Mouse (Mus musculus) MEL (cell line): ENCODE data around the gene Pdzd2. TPM values are rescaled to one million over a fixed set of nuclear protein-coding genes. Genes with fewer than 3 reads are reported as not detected.

Experiments used
- DNase-seq: peaks from one replicate; pipeline ENCODE4 v3.0.0; 2011; ENCODE audit warnings: low read depth, low spot score
- H3K27ac ChIP-seq: 2 replicates; pipeline ENCODE4 v1.5.1; 2012; ENCODE audit warnings: low read depth, mild to moderate bottlenecking, control low read depth, low read length, moderate library complexity; ENCODE audit not compliant: control insufficient read depth
- H3K27me3 ChIP-seq, 2 experiments: fragments of 150-350 bp in 1 of 2; sonication (generic) in 1 of 2; 2 replicates each; pipeline ENCODE4 v1.6.1; 2012; ENCODE audit warnings: low read length in 2 of 2, mild to moderate bottlenecking in 2 of 2, improper control_type of control experiment in 1 of 2, moderate library complexity in 1 of 2; ENCODE audit not compliant: insufficient read depth in 2 of 2, control insufficient read depth in 1 of 2
- H3K36me3 ChIP-seq, 2 experiments: 2 replicates each; pipeline ENCODE4 v1.6.1; 2012 to 2014; ENCODE audit warnings: low read length in 2 of 2, improper control_type of control experiment in 1 of 2, inconsistent platforms in 1 of 2, mild to moderate bottlenecking in 1 of 2; ENCODE audit not compliant: insufficient read depth in 2 of 2, control insufficient read depth in 1 of 2
- H3K4me1 ChIP-seq, 2 experiments: fragments of 150-350 bp in 1 of 2; sonication (generic) in 1 of 2; 2 replicates each; pipeline ENCODE4 v1.6.1; 2012; ENCODE audit warnings: low read length in 2 of 2, improper control_type of control experiment in 1 of 2, mild to moderate bottlenecking in 1 of 2; ENCODE audit not compliant: insufficient read depth in 2 of 2, control insufficient read depth in 1 of 2
- H3K4me3 ChIP-seq, 2 experiments: fragments of 150-350 bp in 1 of 2; sonication (generic) in 1 of 2; 2 replicates each; pipeline ENCODE4 v1.5.1; 2012; ENCODE audit warnings: low read depth in 2 of 2, low read length in 2 of 2, mild to moderate bottlenecking in 2 of 2, moderate library complexity in 2 of 2, control low read depth in 1 of 2, improper control_type of control experiment in 1 of 2; ENCODE audit not compliant: control insufficient read depth in 1 of 2, insufficient read depth in 1 of 2
- H3K79me2 ChIP-seq: 2 replicates; pipeline ENCODE4 v1.6.1; 2012; ENCODE audit warnings: mild to moderate bottlenecking, low read length, moderate library complexity; ENCODE audit not compliant: control insufficient read depth, poor library complexity, insufficient read depth
- H3K9ac ChIP-seq: 2 replicates; pipeline ENCODE4 v1.6.1; 2012; ENCODE audit warnings: low read depth, mild to moderate bottlenecking, control low read depth, low read length, moderate library complexity; ENCODE audit not compliant: control insufficient read depth, poor library complexity, severe bottlenecking
- H3K9me3 ChIP-seq: fragments of 150-350 bp; sonication (generic); replicated peaks from 2 replicates; pipeline ENCODE4 v1.6.1; 2012; ENCODE audit warnings: mild to moderate bottlenecking, low read length, improper control_type of control experiment, moderate library complexity; ENCODE audit not compliant: insufficient read depth
- BHLHE40 ChIP-seq: IDR thresholded peaks from 2 replicates; pipeline ENCODE4 v1.6.1; 2012; ENCODE audit warnings: low read depth, mild to moderate bottlenecking, inconsistent platforms, low read length, improper control_type of control experiment, borderline replicate concordance
- CHD1 ChIP-seq: IDR thresholded peaks from 2 replicates; pipeline ENCODE4 v1.6.1; 2012; ENCODE audit warnings: low read depth, mild to moderate bottlenecking, inconsistent platforms, low read length, improper control_type of control experiment
- CHD2 ChIP-seq: IDR thresholded peaks from 2 replicates; pipeline ENCODE4 v1.6.1; 2011; ENCODE audit warnings: low read length, improper control_type of control experiment
- CTCF ChIP-seq, 3 experiments: IDR thresholded peaks in 2 of 3; conservative IDR thresholded peaks in 1 of 3; 2 replicates each; pipeline ENCODE4 v1.5.1; 2011 to 2012; ENCODE audit warnings: low read length in 3 of 3, low read depth in 2 of 3, mild to moderate bottlenecking in 2 of 3, improper control_type of control experiment in 1 of 3, inconsistent platforms in 1 of 3, mixed read lengths in 1 of 3, moderate library complexity in 1 of 3; ENCODE audit not compliant: control insufficient read depth in 1 of 3, insufficient read depth in 1 of 3, poor library complexity in 1 of 3, severe bottlenecking in 1 of 3
- E2F4 ChIP-seq: IDR thresholded peaks from 2 replicates; pipeline ENCODE4 v1.6.1; 2011; ENCODE audit warnings: low read depth, low read length, improper control_type of control experiment, borderline replicate concordance
- ELF1 ChIP-seq: IDR thresholded peaks from 2 replicates; pipeline ENCODE4 v1.6.1; 2014; ENCODE audit warnings: low read depth, mild to moderate bottlenecking, inconsistent platforms, low read length, improper control_type of control experiment, moderate library complexity
- EP300 ChIP-seq, 2 experiments: IDR thresholded peaks; 2 replicates each; pipeline ENCODE4 v1.6.1; 2011; ENCODE audit warnings: improper control_type of control experiment in 2 of 2, low read length in 2 of 2, low read depth in 1 of 2, mild to moderate bottlenecking in 1 of 2
- GABPA ChIP-seq: IDR thresholded peaks from 2 replicates; pipeline ENCODE4 v1.6.1; 2012; ENCODE audit warnings: low read depth, mild to moderate bottlenecking, inconsistent platforms, low read length, improper control_type of control experiment, moderate library complexity
- GATA1 ChIP-seq: IDR thresholded peaks from 2 replicates; pipeline ENCODE4 v1.6.1; 2011; ENCODE audit warnings: low read depth, low read length, improper control_type of control experiment
- JUND ChIP-seq: IDR thresholded peaks from 2 replicates; pipeline ENCODE4 v1.6.1; 2011; ENCODE audit warnings: low read depth, mild to moderate bottlenecking, improper control_type of control experiment, low read length
- KAT2A ChIP-seq: conservative IDR thresholded peaks from 2 replicates; pipeline ENCODE4 v1.6.1; 2012; ENCODE audit warnings: low read depth, low read length, improper control_type of control experiment, inconsistent platforms
- MXI1 ChIP-seq: IDR thresholded peaks from 2 replicates; pipeline ENCODE4 v1.6.1; 2011; ENCODE audit warnings: mild to moderate bottlenecking, low read depth, low read length, improper control_type of control experiment
- MYB ChIP-seq: IDR thresholded peaks from 2 replicates; pipeline ENCODE4 v1.6.1; 2011; ENCODE audit warnings: mild to moderate bottlenecking, low read depth, low read length, improper control_type of control experiment
- MYC ChIP-seq: IDR thresholded peaks from 2 replicates; pipeline ENCODE4 v1.6.1; 2011; ENCODE audit warnings: low read depth, mild to moderate bottlenecking, low read length, improper control_type of control experiment, moderate library complexity
- NRF1 ChIP-seq: IDR thresholded peaks from 2 replicates; pipeline ENCODE4 v1.6.1; 2014; ENCODE audit warnings: low read depth, mild to moderate bottlenecking, inconsistent platforms, low read length, improper control_type of control experiment, moderate library complexity; ENCODE audit not compliant: poor library complexity, insufficient read depth, severe bottlenecking
- POLR2AphosphoS2 ChIP-seq: IDR thresholded peaks from 2 replicates; pipeline ENCODE4 v1.6.1; 2011; ENCODE audit warnings: low read length, improper control_type of control experiment
- POLR2AphosphoS5 ChIP-seq: IDR thresholded peaks from 2 replicates; pipeline ENCODE4 v1.6.1; 2012; ENCODE audit warnings: low read depth, borderline replicate concordance, mild to moderate bottlenecking, inconsistent platforms, low read length, moderate library complexity, mixed read lengths
- RAD21 ChIP-seq: IDR thresholded peaks from 2 replicates; pipeline ENCODE4 v1.6.1; 2011; ENCODE audit warnings: mild to moderate bottlenecking, low read depth, low read length, improper control_type of control experiment
- RCOR1 ChIP-seq: IDR thresholded peaks from 2 replicates; pipeline ENCODE4 v1.6.1; 2012; ENCODE audit warnings: low read depth, mild to moderate bottlenecking, inconsistent platforms, low read length, improper control_type of control experiment
- SMC3 ChIP-seq: IDR thresholded peaks from 2 replicates; pipeline ENCODE4 v1.6.1; 2011; ENCODE audit warnings: low read depth, low read length, improper control_type of control experiment
- TAL1 ChIP-seq: IDR thresholded peaks from 2 replicates; pipeline ENCODE4 v1.6.1; 2012; ENCODE audit warnings: mild to moderate bottlenecking, inconsistent platforms, low read length, moderate library complexity, mixed read lengths
- TBP ChIP-seq: IDR thresholded peaks from 2 replicates; pipeline ENCODE4 v1.8.0; 2011; ENCODE audit warnings: low read depth, low read length, improper control_type of control experiment
- TCF12 ChIP-seq: IDR thresholded peaks from 2 replicates; pipeline ENCODE4 v1.6.1; 2014; ENCODE audit warnings: low read depth, mild to moderate bottlenecking, inconsistent platforms, low read length, improper control_type of control experiment, moderate library complexity
- UBTF ChIP-seq: IDR thresholded peaks from 2 replicates; pipeline ENCODE4 v1.6.1; 2012; ENCODE audit warnings: low read depth, mild to moderate bottlenecking, inconsistent platforms, low read length, improper control_type of control experiment, moderate library complexity, borderline replicate concordance; ENCODE audit not compliant: insufficient read depth
- USF1 ChIP-seq: IDR thresholded peaks from 2 replicates; pipeline ENCODE4 v1.6.1; 2014; ENCODE audit warnings: low read depth, mild to moderate bottlenecking, inconsistent platforms, low read length, improper control_type of control experiment, moderate library complexity
- ZC3H11A ChIP-seq: IDR thresholded peaks from 2 replicates; pipeline ENCODE4 v1.6.1; 2012; ENCODE audit warnings: low read depth, mild to moderate bottlenecking, inconsistent platforms, low read length, improper control_type of control experiment
- ZKSCAN1 ChIP-seq: IDR thresholded peaks from 2 replicates; pipeline ENCODE4 v1.6.1; 2012; ENCODE audit warnings: low read depth, mild to moderate bottlenecking, inconsistent platforms, low read length, improper control_type of control experiment, moderate library complexity
- ZMIZ1 ChIP-seq: IDR thresholded peaks from 2 replicates; pipeline ENCODE4 v1.6.1; 2012; ENCODE audit warnings: low read depth, mild to moderate bottlenecking, inconsistent platforms, low read length, improper control_type of control experiment, moderate library complexity
- ZNF384 ChIP-seq: IDR thresholded peaks from 2 replicates; pipeline ENCODE4 v1.6.1; 2012; ENCODE audit warnings: low read depth, mild to moderate bottlenecking, inconsistent platforms, low read length, improper control_type of control experiment
- polyA plus RNA-seq, 2 experiments: library from polyadenylated mRNA; stranded (reverse) in 1 of 2; unstranded in 1 of 2; fragments of >175 nt in 1 of 2; fragments of >200 nt in 1 of 2; gene quantifications; 2 replicates each; pipeline versions ENCODE4 v1.2.1 to v1.2.4; 2012; ENCODE audit warnings: low replicate concordance in 2 of 2, low read depth in 1 of 2; ENCODE audit not compliant: insufficient read length in 2 of 2, insufficient read depth in 1 of 2, missing spikeins in 1 of 2
- total RNA-seq: library from RNA; depleted of rRNA; stranded (reverse); fragments of 300-350 nt; gene quantifications from 2 replicates; pipeline ENCODE4 v1.2.3, GENCODE M21; 2012

Pdzd2 gene
- total and polyA plus RNA-seq, 3 experiments, result 0.15 to 0.33 TPM; not detected in 1

DNA sequence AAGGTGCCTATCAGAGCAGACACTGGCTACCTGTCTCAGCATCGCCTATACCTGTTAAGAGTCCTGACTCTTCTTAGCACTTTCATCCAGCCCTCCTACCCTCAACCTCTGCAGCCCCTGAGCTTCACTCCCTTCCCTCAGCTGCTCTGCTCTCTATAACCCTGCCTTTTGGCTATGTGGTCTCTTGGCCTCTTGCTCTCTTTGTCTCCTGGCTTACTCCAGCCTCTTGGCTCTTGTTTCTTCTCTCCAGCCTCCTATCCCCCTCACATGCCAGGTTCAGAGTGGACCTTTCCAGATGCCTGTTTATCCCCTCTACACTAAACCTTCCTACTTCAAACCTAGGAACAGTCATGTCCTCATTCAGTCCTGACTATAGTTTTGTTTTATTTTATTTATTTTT, 415.4 kb downstream of the Pdzd2 start:
- Histone ChIP-seq H3K79me2 (peaks cover 72% of the 10 kb centered on the region), H3K27me3 (no peaks in the 10 kb centered on the region)
- TF ChIP-seq TCF12 (no peak), UBTF (no peak), ZNF384 (no peak), GABPA (no peak), RAD21 (no peak), JUND (no peak), POLR2AphosphoS2 (no peak), E2F4 (no peak), TBP (no peak), MXI1 (no peak), ZC3H11A (no peak), KAT2A (no peak), EP300 (IDR thresholded peaks at IDR 0.05; ENCODE audit: low read depth in 1 of 2, low read length in 2 of 2) (no peak), GATA1 (no peak), MYC (no peak), ZKSCAN1 (no peak), TAL1 (no peak)
- TF ChIP-seq, all 39 proteins: peak for 0
- Histone ChIP-seq H3K4me1 (peaks cover 7 to 21% of the 10 kb centered on the region in 2 experiments), H3K27ac (no peak overlapping the region), H3K4me3 (no peak overlapping the region), H3K9ac (no peak overlapping the region; the same call in 1 of the 2 replicates), H3K9me3 (no peaks in the 10 kb centered on the region), H3K36me3 (peaks cover 18 to 42% of the 10 kb centered on the region in 2 experiments)
- DNase-seq, result no peak

DNA sequence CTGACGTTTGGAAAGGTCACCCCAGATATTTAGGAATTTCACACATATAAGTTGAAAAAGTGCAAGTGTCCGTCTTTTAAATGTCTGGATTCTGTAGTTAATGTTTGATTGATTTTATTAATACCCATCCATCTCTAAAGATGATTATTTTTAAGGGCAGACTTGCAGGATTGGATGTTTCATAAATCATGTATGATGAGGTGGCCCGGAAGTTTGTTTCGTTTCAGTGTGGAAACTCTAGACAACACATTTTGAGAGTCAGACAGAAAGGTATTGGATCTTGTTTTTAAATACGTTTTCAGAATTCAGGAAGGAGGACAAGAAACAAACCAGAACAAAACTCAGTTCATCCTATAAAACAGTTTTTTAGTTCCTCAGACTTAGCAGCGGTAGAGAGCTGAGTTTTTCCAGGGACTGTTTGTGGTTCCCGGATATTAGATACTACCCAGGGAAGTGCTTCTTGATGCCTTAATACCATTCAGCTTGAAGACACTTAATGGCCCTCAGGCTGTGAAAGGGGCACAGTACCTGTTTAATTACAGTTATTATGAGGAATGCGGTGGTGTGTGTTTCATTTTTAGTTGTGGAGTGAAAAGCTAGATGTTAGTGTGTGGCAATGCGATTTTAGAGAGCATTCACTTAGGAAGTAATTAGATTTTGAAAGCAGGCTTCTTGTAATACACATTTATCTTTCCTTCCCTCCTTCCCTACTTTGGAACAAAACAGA, 416.9 kb downstream of the Pdzd2 start:
- Histone ChIP-seq H3K9ac (peak overlapping the region; percentile 89), H3K4me1 (peaks cover 7 to 31% of the 10 kb centered on the region in 2 experiments), H3K79me2 (peaks cover 60% of the 10 kb centered on the region), H3K27me3 (no peaks in the 10 kb centered on the region), H3K4me3 (peak overlapping the region; percentile 94), H3K9me3 (no peaks in the 10 kb centered on the region), H3K27ac (peak overlapping the region; percentile 87), H3K36me3 (peaks cover 18 to 40% of the 10 kb centered on the region in 2 experiments)
- peak; percentile 64 for DNase-seq
- TF ChIP-seq RCOR1 (0 out of 2 replicates have a peak, but pooled peaks have one; percentile 20), RAD21 (no peak), MYB (no peak), NRF1 (no peak), POLR2AphosphoS2 (no peak), ZNF384 (no peak), CTCF (IDR thresholded peaks at IDR 0.05 in 2 of 3, conservative IDR thresholded peaks at IDR 0.05 in 1 of 3; ENCODE audit: control insufficient read depth in 1 of 3, insufficient read depth in 1 of 3, low read depth in 2 of 3, low read length in 3 of 3, poor library complexity in 1 of 3, severe bottlenecking in 1 of 3) (no peak), MYC (no peak), MXI1 (peak; percentile 29; the same call in 1 of the 2 replicates), USF1 (no peak), CHD2 (no peak), JUND (no peak), ELF1 (no peak), POLR2AphosphoS5 (no peak), TBP (no peak), ZKSCAN1 (no peak), SMC3 (no peak), EP300 (IDR thresholded peaks at IDR 0.05; ENCODE audit: low read depth in 1 of 2, low read length in 2 of 2) (no peak), TCF12 (no peak), BHLHE40 (no peak), CHD1 (no peak; the same call in 1 of the 2 replicates), E2F4 (no peak), KAT2A (0 out of 2 replicates have a peak, but pooled peaks have one; percentile 16), ZMIZ1 (no peak)
